Mouse (Mus musculus): ENCODE results near the gene Adgrg1. TPM values are rescaled to one million over a fixed set of nuclear protein-coding genes. Genes with fewer than 3 reads are reported as not detected.

The Adgrg1 gene
- polyA plus RNA-seq, 1 experiment from 2014 or later, result 11.1 TPM

GRCm38 (mm10) chr8:95041883-95042784 is 67.6 kb downstream of the Adgrg1 start:
- Histone ChIP-seq H3K4me1 (ENCODE audit: control insufficient read depth, insufficient read depth, low read length) (no peaks in the 10 kb centered on the region), H3K9ac (ENCODE audit: low read length) (no peak overlapping the region), H3K4me3 (ENCODE audit: low read depth, low read length) (no peak overlapping the region), H3K36me3 (ENCODE audit: control insufficient read depth, insufficient read depth, low read length) (no peaks in the 10 kb centered on the region), H3K27me3 (ENCODE audit: control insufficient read depth, insufficient read depth, low read length) (no peaks in the 10 kb centered on the region), H3K4me2 (ENCODE audit: low read depth, severe bottlenecking) (no peak overlapping the region), H3K9me3 (ENCODE audit: control insufficient read depth, low read length) (no peaks in the 10 kb centered on the region), H3K27ac (replicated peaks; ENCODE audit: low read depth, low read length) (no peak overlapping the region)
- 73% methylated on average over 6 of the region's 6 CpGs for WGBS
- ATAC-seq (ENCODE audit: insufficient number of reproducible peaks, low FRiP score, low TSS enrichment, low read depth), result no peak
- no peak for DNase-seq (ENCODE audit: low spot score)

- H3K4me2 ChIP-seq (ENCODE audit: low read depth, severe bottlenecking), result no peak overlapping the region
- ATAC-seq (ENCODE audit: insufficient number of reproducible peaks, low FRiP score, low TSS enrichment, low read depth), result no peak
Measured at GRCm38 (mm10) chr8:95044811-95045210, 70.3 kb downstream of the Adgrg1 start.

GRCm38 (mm10) chr8:95046982-95047381 is 72.4 kb downstream of the Adgrg1 start:
- DNase-seq (ENCODE audit: low spot score), result no peak
- H3K27ac ChIP-seq (replicated peaks; ENCODE audit: low read depth, low read length), result no peak overlapping the region
- 84% methylated on average over 3 of the region's 3 CpGs for WGBS

More at GRCm38 (mm10) chr8:95044811-95045210, 70.3 kb downstream of the Adgrg1 start:
- no peak for DNase-seq (ENCODE audit: low spot score)
- H3K9ac ChIP-seq (ENCODE audit: low read length), result no peak overlapping the region
- H3K27me3 ChIP-seq (ENCODE audit: control insufficient read depth, insufficient read depth, low read length), result no peaks in the 10 kb centered on the region
- H3K9me3 ChIP-seq (ENCODE audit: control insufficient read depth, low read length), result no peaks in the 10 kb centered on the region
- no peaks in the 10 kb centered on the region for H3K36me3 ChIP-seq (ENCODE audit: control insufficient read depth, insufficient read depth, low read length)
- no peak overlapping the region for H3K4me3 ChIP-seq (ENCODE audit: low read depth, low read length)
- WGBS, result 67% methylated on average over 4 of the region's 4 CpGs
- H3K4me1 ChIP-seq (ENCODE audit: control insufficient read depth, insufficient read depth, low read length), result no peaks in the 10 kb centered on the region
- H3K27ac ChIP-seq (replicated peaks; ENCODE audit: low read depth, low read length), result no peak overlapping the region

GRCm38 (mm10) chr8:95047884-95048680 is 73.5 kb downstream of the Adgrg1 start:
- Histone ChIP-seq H3K4me3 (ENCODE audit: low read depth, low read length) (no peak overlapping the region), H3K27ac (replicated peaks; ENCODE audit: low read depth, low read length) (no peak overlapping the region), H3K27me3 (ENCODE audit: control insufficient read depth, insufficient read depth, low read length) (no peaks in the 10 kb centered on the region), H3K36me3 (ENCODE audit: control insufficient read depth, insufficient read depth, low read length) (no peaks in the 10 kb centered on the region), H3K4me1 (ENCODE audit: control insufficient read depth, insufficient read depth, low read length) (no peaks in the 10 kb centered on the region), H3K9me3 (ENCODE audit: control insufficient read depth, low read length) (no peaks in the 10 kb centered on the region), H3K4me2 (ENCODE audit: low read depth, severe bottlenecking) (no peak overlapping the region), H3K9ac (ENCODE audit: low read length) (no peak overlapping the region)
- ATAC-seq (ENCODE audit: insufficient number of reproducible peaks, low FRiP score, low TSS enrichment, low read depth) (no peak), DNase-seq (ENCODE audit: low spot score) (no peak)
- 64% methylated on average over 6 of the region's 6 CpGs for WGBS

More at GRCm38 (mm10) chr8:95046982-95047381, 72.4 kb downstream of the Adgrg1 start:
- H3K27me3 ChIP-seq (ENCODE audit: control insufficient read depth, insufficient read depth, low read length), result no peaks in the 10 kb centered on the region
- H3K4me2 ChIP-seq (ENCODE audit: low read depth, severe bottlenecking), result no peak overlapping the region
- no peaks in the 10 kb centered on the region for H3K4me1 ChIP-seq (ENCODE audit: control insufficient read depth, insufficient read depth, low read length)
- no peaks in the 10 kb centered on the region for H3K36me3 ChIP-seq (ENCODE audit: control insufficient read depth, insufficient read depth, low read length)
- no peaks in the 10 kb centered on the region for H3K9me3 ChIP-seq (ENCODE audit: control insufficient read depth, low read length)
- ATAC-seq (ENCODE audit: insufficient number of reproducible peaks, low FRiP score, low TSS enrichment, low read depth), result no peak
- H3K9ac ChIP-seq (ENCODE audit: low read length), result no peak overlapping the region
- H3K4me3 ChIP-seq (ENCODE audit: low read depth, low read length), result no peak overlapping the region

- Histone ChIP-seq H3K27me3 (ENCODE audit: control insufficient read depth, insufficient read depth, low read length) (no peaks in the 10 kb centered on the region), H3K4me2 (ENCODE audit: low read depth, severe bottlenecking) (no peak overlapping the region), H3K36me3 (ENCODE audit: control insufficient read depth, insufficient read depth, low read length) (no peaks in the 10 kb centered on the region), H3K4me3 (ENCODE audit: low read depth, low read length) (no peak overlapping the region), H3K4me1 (ENCODE audit: control insufficient read depth, insufficient read depth, low read length) (no peaks in the 10 kb centered on the region), H3K9me3 (ENCODE audit: control insufficient read depth, low read length) (no peaks in the 10 kb centered on the region), H3K9ac (ENCODE audit: low read length) (no peak overlapping the region), H3K27ac (replicated peaks; ENCODE audit: low read depth, low read length) (no peak overlapping the region)
- ATAC-seq (ENCODE audit: insufficient number of reproducible peaks, low FRiP score, low TSS enrichment, low read depth) (no peak), DNase-seq (ENCODE audit: low spot score) (no peak)
- WGBS, result 31% methylated on average over 2 of the region's 2 CpGs
Measured at GRCm38 (mm10) chr8:95049636-95050035, 75.1 kb downstream of the Adgrg1 start.

GRCm38 (mm10) chr8:95054438-95054837 is 79.9 kb downstream of the Adgrg1 start:
- Histone ChIP-seq H3K4me2 (ENCODE audit: low read depth, severe bottlenecking) (no peak overlapping the region), H3K4me1 (ENCODE audit: control insufficient read depth, insufficient read depth, low read length) (no peaks in the 10 kb centered on the region), H3K4me3 (ENCODE audit: low read depth, low read length) (no peak overlapping the region), H3K9ac (ENCODE audit: low read length) (no peak overlapping the region), H3K27me3 (ENCODE audit: control insufficient read depth, insufficient read depth, low read length) (no peaks in the 10 kb centered on the region), H3K9me3 (ENCODE audit: control insufficient read depth, low read length) (no peaks in the 10 kb centered on the region), H3K36me3 (ENCODE audit: control insufficient read depth, insufficient read depth, low read length) (no peaks in the 10 kb centered on the region), H3K27ac (replicated peaks; ENCODE audit: low read depth, low read length) (no peak overlapping the region)
- ATAC-seq (ENCODE audit: insufficient number of reproducible peaks, low FRiP score, low TSS enrichment, low read depth) (no peak), DNase-seq (ENCODE audit: low spot score) (no peak)
- 62% methylated on average over 6 of the region's 6 CpGs for WGBS

GRCm38 (mm10) chr8:95054927-95055510 is 80.5 kb downstream of the Adgrg1 start, which contains the start of gene Drc7:
TSS of gene Drc7 (plus strand) at chr8:95055103.
- DNase-seq (ENCODE audit: low spot score) (peak; percentile 27), ATAC-seq (ENCODE audit: insufficient number of reproducible peaks, low FRiP score, low TSS enrichment, low read depth) (peak; percentile 54; the same call in 1 of the 2 replicates)
- no peak within 1 kb of the TSS for H3K27ac ChIP-seq (replicated peaks; ENCODE audit: low read depth, low read length)
- no peak within 1 kb of the TSS for H3K4me2 ChIP-seq (ENCODE audit: low read depth, severe bottlenecking)
- no peaks in the 10 kb centered on the region for H3K4me1 ChIP-seq (ENCODE audit: control insufficient read depth, insufficient read depth, low read length)
- H3K4me3 ChIP-seq (ENCODE audit: low read depth, low read length), result no peak within 1 kb of the TSS
- no peaks in the 10 kb centered on the region for H3K9me3 ChIP-seq (ENCODE audit: control insufficient read depth, low read length)
- H3K9ac ChIP-seq (ENCODE audit: low read length), result no peak within 1 kb of the TSS
- 34% methylated on average over 2 of the region's 2 CpGs for WGBS
- no peaks in the 10 kb centered on the region for H3K36me3 ChIP-seq (ENCODE audit: control insufficient read depth, insufficient read depth, low read length)
- H3K27me3 ChIP-seq (ENCODE audit: control insufficient read depth, insufficient read depth, low read length), result no peaks in the 10 kb centered on the region

GRCm38 (mm10) chr8:95056414-95056813 is 81.9 kb downstream of the Adgrg1 start:
- WGBS, result 91% methylated on average over 5 of the region's 5 CpGs
- Histone ChIP-seq H3K4me3 (ENCODE audit: low read depth, low read length) (no peak overlapping the region), H3K9me3 (ENCODE audit: control insufficient read depth, low read length) (no peaks in the 10 kb centered on the region), H3K27ac (replicated peaks; ENCODE audit: low read depth, low read length) (no peak overlapping the region), H3K36me3 (ENCODE audit: control insufficient read depth, insufficient read depth, low read length) (no peaks in the 10 kb centered on the region), H3K4me2 (ENCODE audit: low read depth, severe bottlenecking) (no peak overlapping the region), H3K4me1 (ENCODE audit: control insufficient read depth, insufficient read depth, low read length) (no peaks in the 10 kb centered on the region), H3K9ac (ENCODE audit: low read length) (no peak overlapping the region), H3K27me3 (ENCODE audit: control insufficient read depth, insufficient read depth, low read length) (no peaks in the 10 kb centered on the region)
- DNase-seq (ENCODE audit: low spot score), result no peak
- no peak for ATAC-seq (ENCODE audit: insufficient number of reproducible peaks, low FRiP score, low TSS enrichment, low read depth)

All from limb, embryonic 11.5 days (tissue).